Mouse (Mus musculus): ENCODE results near the gene Ewsr1.

DNA sequence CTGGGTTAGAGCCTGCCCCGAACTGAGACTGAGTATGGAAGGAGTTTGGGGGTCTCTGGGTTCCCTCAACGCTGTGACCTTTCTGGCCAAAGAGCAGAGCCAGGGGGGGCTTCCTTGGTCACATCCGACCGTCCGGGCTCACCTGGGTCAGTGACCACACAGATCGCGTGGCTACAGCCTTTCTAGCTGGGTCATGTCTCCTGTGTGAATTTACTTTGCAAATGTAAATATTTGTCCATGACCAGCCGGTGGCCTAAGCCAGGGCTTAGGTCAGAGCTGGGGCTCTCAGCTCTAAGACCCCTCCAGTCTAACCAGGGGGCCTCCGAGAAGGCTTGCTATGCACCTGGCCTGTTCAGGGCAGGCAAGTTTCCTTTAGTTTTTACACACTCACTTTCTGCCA, 40.3 kb upstream of the Ewsr1 start:
- TF ChIP-seq RCOR1 (conservative IDR thresholded peaks at IDR 0.05; ENCODE audit: low read depth, low read length), result no peak
- no peak for TF ChIP-seq RAD21 (IDR thresholded peaks at IDR 0.05; ENCODE audit: low read depth, low read length)
- TF ChIP-seq CTCF (conservative IDR thresholded peaks at IDR 0.05 in 1 of 2, IDR thresholded peaks at IDR 0.05 in 1 of 2; ENCODE audit: low read depth in 2 of 2, low read length in 2 of 2), result no peak
- TF ChIP-seq ZMIZ1 (IDR thresholded peaks at IDR 0.05; ENCODE audit: low read depth, low read length), result no peak
- no peak for TF ChIP-seq POLR2A (IDR thresholded peaks at IDR 0.05; ENCODE audit: low read depth, low read length)
- no peak for TF ChIP-seq POLR2AphosphoS2 (IDR thresholded peaks at IDR 0.05; ENCODE audit: low read depth, low read length)
- TF ChIP-seq TCF12 (IDR thresholded peaks at IDR 0.05; ENCODE audit: low read depth, low read length), result no peak
- TF ChIP-seq E2F4 (IDR thresholded peaks at IDR 0.05; ENCODE audit: insufficient replicate concordance, low read depth, low read length), result no peak
- no peak for TF ChIP-seq HCFC1 (IDR thresholded peaks at IDR 0.05; ENCODE audit: low read depth, low read length)
- TF ChIP-seq MAX (IDR thresholded peaks at IDR 0.05; ENCODE audit: low read length), result no peak
- TF ChIP-seq SIN3A (IDR thresholded peaks at IDR 0.05; ENCODE audit: low read length), result no peak
- TF ChIP-seq MXI1 (IDR thresholded peaks at IDR 0.05; ENCODE audit: low read depth, low read length), result no peak
- TF ChIP-seq EP300 (IDR thresholded peaks at IDR 0.05; ENCODE audit: low read length), result no peak
